Mouse (Mus musculus): Measurements from ENCODE around the gene Xpnpep1.

- TF ChIP-seq CTCF (IDR thresholded peaks at IDR 0.05; ENCODE audit: extremely low read depth, insufficient read depth, low read length) = no peak
- TF ChIP-seq POLR2A (IDR thresholded peaks at IDR 0.05; ENCODE audit: extremely low read depth, insufficient read depth, low read length) = no peak
Observed at GRCm38 (mm10) chr19:53078271-53079085, 38.5 kb upstream of the Xpnpep1 start.
